Mouse (Mus musculus): ENCODE results near the gene Tmem170b.

Gene Tmem170b

GRCm38 (mm10) chr13:41605099-41606010, at the start of gene Tmem170b:
Tmem170b (plus strand) TSS chr13:41605907.
- peak; percentile 93 for DNase-seq (ENCODE audit: low spot score)

GRCm38 (mm10) chr13:41561024-41561423, 44.7 kb upstream of the Tmem170b start:
- no peak for DNase-seq (ENCODE audit: low spot score)

DNA sequence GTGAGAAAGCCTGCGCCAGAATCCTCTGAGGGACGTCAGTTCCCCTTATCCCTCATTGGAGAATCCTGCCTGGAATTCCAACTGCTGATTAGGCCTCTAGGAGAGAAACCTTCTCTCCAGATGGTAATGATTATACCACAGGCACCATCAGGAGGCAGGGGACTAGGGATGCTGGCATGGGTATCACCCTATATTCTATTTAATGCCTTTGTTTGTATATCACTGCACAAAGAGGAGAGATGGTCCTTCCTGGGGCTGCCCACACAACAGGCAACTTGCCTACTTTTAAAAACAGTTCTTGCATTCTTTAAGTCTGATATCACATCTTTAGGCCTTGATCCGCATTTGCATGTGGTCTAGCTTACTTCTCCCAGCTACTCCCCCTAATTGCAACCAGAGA, 37.3 kb upstream of the Tmem170b start:
- no peak for DNase-seq (ENCODE audit: low spot score)

- DNase-seq (ENCODE audit: low spot score), result no peak
These were observed 36.8 kb upstream of the Tmem170b start for GRCm38 (mm10) chr13:41568926-41569325.

GRCm38 (mm10) chr13:41569776-41570175, 35.9 kb upstream of the Tmem170b start:
- DNase-seq (ENCODE audit: low spot score), result no peak

DNA sequence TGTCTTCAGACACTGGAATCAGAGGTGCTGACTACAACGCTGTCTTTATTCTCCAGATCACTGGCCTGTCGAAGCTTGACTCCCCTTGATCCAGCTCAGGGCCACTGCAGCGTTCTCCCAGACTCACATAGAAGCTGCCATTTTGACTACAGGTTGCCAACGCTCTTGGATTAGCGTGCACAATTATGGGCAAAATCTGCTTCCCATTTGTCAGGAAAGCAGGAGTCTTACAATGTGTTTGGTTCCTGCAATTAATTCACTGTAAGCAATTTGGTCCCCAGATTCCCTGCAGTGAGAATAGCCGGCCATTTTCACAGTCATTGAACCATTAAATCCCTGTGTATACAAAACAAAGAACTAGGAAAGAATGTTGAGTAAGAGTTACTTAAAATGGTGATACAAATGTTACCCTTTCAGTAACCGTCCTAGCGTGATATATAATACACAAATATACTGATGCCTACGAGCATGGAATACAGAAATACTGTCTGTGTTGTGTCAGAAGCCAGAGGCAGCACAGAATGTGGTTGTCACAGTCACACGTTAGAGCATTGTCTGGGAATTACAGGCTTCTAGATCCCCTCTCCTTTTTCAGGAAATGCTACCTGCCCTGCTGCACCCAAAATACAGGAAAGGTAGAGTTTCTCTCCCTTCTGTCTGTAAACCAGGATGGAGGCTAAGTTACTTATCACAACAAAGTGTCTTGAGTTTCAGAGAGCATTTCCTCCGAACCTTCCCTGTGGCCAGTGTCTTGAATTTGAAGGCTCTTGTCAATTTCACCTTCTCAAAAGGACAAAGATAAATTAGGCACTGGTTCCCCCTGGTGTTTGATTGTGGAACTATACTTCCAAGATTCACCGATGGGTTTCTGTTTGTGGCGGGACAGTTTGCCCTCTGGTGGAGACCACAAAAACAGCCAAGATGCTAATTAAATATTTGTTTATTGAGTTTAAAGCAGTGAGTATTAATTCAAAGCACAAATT, 34.0 kb upstream of the Tmem170b start:
- peak; percentile 96 for DNase-seq (ENCODE audit: low spot score)

DNA sequence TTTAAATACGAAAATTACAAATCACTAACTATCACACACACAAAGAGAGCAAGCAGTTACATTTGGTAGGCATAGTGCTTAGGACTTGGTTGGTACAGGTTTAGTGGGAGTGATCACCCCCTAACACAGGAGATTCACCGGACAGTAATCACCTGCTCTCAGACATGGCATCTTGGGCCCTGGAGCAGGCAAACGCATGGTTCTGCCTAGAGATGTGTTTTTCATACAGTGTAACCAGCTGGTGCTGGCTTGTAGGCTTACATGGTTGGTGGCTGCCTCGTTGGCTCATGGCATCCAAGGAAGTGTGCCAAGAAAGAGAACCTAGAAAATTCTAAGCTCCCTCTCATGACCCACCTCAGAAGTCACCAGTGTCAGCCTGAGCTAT, 33.4 kb upstream of the Tmem170b start:
- no peak for DNase-seq (ENCODE audit: low spot score)

GRCm38 (mm10) chr13:41573126-41573846, 32.4 kb upstream of the Tmem170b start:
- peak; percentile 23 for DNase-seq (ENCODE audit: low spot score)

- DNase-seq (ENCODE audit: low spot score), result no peak
These were observed 24.6 kb upstream of the Tmem170b start for GRCm38 (mm10) chr13:41581058-41581457.

- DNase-seq (ENCODE audit: low spot score), result peak; percentile 31
These were observed 21.9 kb upstream of the Tmem170b start for GRCm38 (mm10) chr13:41583666-41584357.

DNA sequence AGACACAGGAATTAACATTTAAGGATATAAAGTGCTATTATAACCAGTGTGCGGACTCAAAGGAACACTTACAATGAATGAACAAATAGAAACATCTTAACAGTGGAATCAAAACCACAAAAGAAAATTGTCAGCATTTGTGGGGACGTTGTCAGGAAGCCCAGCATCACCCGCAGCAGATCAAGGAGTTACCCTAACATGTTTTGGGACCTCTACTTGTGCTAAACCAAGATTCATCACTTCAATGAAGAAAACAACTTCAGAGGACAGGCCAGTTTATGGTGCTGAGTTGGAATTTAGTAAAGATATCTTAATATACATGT, 21.4 kb upstream of the Tmem170b start:
- DNase-seq (ENCODE audit: low spot score), result no peak

GRCm38 (mm10) chr13:41584896-41585295, 20.8 kb upstream of the Tmem170b start:
- no peak for DNase-seq (ENCODE audit: low spot score)

GRCm38 (mm10) chr13:41596678-41597077, 9.0 kb upstream of the Tmem170b start:
- no peak for DNase-seq (ENCODE audit: low spot score)

GRCm38 (mm10) chr13:41599977-41600376, 5.7 kb upstream of the Tmem170b start:
- peak; percentile 89 for DNase-seq (ENCODE audit: low spot score)

DNA sequence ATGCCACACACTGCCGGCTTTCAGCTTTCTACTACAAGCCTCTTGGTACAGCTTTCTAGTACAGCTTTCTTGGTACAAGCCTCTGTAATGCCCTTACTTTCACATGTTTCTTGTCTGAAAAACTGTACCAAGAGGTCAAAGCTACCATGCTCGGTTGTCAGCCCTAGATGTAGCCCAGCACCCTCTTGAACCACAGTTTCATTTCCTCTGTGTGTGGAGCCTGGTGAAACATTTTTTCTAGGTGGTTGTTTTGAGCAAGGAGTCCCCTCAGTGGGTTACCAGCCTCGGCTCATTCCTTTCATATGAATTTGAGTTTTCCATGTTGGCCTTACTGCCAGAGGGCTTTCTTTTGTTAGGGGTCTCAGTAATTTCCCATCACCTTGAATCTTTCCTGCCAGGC, 4.7 kb upstream of the Tmem170b start:
- no peak for DNase-seq (ENCODE audit: low spot score)

DNA sequence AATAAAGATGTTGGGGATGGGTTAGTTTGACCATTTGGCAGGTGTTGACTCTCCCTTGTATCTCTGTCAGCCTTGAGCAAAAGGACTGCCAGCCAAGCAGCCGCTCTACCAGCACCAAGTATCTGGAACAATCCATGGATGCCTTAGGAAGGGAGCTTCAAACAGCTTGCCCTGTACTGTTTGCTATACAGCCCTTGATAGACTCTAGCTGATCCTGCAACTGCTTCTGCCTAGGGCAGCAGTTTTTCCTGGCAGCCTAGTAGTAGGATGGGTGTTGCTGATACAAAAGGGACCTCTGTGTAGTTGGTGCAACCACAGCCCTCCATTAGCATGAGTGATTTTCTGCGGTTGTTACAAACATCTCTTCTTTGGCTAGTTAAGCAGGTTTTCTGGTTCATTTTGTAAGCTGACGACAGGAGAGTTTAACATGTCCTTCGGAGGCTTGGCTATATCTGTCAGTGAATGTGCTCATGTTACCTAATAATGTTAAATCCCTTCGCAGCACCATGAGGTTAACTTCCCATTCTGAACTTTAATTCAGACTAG, 1.7 kb upstream of the Tmem170b start:
- DNase-seq (ENCODE audit: low spot score), result no peak

- peak; percentile 56 for DNase-seq (ENCODE audit: low spot score)
These were observed 634 bp downstream of the Tmem170b start for GRCm38 (mm10) chr13:41606081-41607000.

DNA sequence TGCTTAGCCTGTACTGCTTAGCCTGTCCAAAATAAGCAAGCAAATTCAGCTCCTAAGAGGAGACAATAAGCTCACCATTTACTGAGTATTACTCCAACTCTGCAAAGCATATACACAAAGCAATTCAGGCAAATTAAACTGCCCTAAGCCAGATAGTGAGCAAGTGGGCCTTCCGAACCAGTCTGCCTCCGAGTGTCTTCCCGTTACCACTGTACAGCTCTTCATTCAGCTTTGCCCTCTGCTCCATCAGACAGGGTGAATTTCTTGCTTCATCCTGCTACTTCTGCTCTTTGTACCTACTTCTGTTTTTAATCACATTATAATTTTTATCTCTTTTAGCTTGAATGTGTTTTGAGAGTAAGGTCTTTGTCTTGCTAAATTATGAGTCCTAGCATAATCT, 1.9 kb downstream of the Tmem170b start:
- DNase-seq (ENCODE audit: low spot score), result peak; percentile 31

- no peak for DNase-seq (ENCODE audit: low spot score)
These were observed 2.9 kb downstream of the Tmem170b start for GRCm38 (mm10) chr13:41608559-41608958.

DNA sequence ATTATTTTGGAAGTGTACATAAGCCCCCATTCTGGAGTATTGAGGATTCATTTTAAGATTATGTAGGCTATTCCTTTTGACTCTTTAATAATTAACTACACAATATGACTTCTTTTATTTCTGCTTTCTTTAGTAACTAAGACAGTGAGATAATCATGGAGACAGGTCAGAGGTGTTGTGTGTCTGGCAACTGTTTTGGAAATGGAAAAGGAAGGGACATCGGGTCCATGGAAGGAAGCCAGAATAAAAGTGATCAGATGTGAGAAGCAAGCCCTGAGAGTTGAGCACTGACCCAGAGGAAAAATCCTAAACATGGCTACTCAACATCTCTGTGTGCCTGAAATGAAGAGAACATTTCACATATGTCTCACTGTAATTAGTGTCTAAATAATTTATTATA, 5.3 kb downstream of the Tmem170b start:
- no peak for DNase-seq (ENCODE audit: low spot score)
